Mouse (Mus musculus) MEL (cell line): ENCODE results near the gene Hnrnph3.

Experiments used
- CTCF ChIP-seq, 3 experiments: IDR thresholded peaks in 2 of 3; conservative IDR thresholded peaks in 1 of 3; 2 replicates each; pipeline ENCODE4 v1.5.1; 2011 to 2012; ENCODE audit warnings: low read length in 3 of 3, low read depth in 2 of 3, mild to moderate bottlenecking in 2 of 3, improper control_type of control experiment in 1 of 3, inconsistent platforms in 1 of 3, mixed read lengths in 1 of 3, moderate library complexity in 1 of 3; ENCODE audit not compliant: control insufficient read depth in 1 of 3, insufficient read depth in 1 of 3, poor library complexity in 1 of 3, severe bottlenecking in 1 of 3
- ETS1 ChIP-seq: IDR thresholded peaks from 2 replicates; pipeline ENCODE4 v1.6.1; 2012; ENCODE audit warnings: low read depth, mild to moderate bottlenecking, inconsistent platforms, low read length, improper control_type of control experiment, moderate library complexity
- MAZ ChIP-seq: IDR thresholded peaks from 2 replicates; pipeline ENCODE4 v1.6.1; 2012; ENCODE audit warnings: low read depth, mild to moderate bottlenecking, inconsistent platforms, low read length, improper control_type of control experiment
- POLR2A ChIP-seq, 2 experiments: IDR thresholded peaks; 2 replicates each; pipeline ENCODE4 v1.6.1; 2011 to 2012; ENCODE audit warnings: low read length in 2 of 2, mild to moderate bottlenecking in 2 of 2, control low read depth in 1 of 2, improper control_type of control experiment in 1 of 2, low read depth in 1 of 2, moderate library complexity in 1 of 2; ENCODE audit not compliant: control insufficient read depth in 1 of 2, insufficient read depth in 1 of 2, poor library complexity in 1 of 2
- RCOR1 ChIP-seq: IDR thresholded peaks from 2 replicates; pipeline ENCODE4 v1.6.1; 2012; ENCODE audit warnings: low read depth, mild to moderate bottlenecking, inconsistent platforms, low read length, improper control_type of control experiment
- SMC3 ChIP-seq: IDR thresholded peaks from 2 replicates; pipeline ENCODE4 v1.6.1; 2011; ENCODE audit warnings: low read depth, low read length, improper control_type of control experiment
- ZC3H11A ChIP-seq: IDR thresholded peaks from 2 replicates; pipeline ENCODE4 v1.6.1; 2012; ENCODE audit warnings: low read depth, mild to moderate bottlenecking, inconsistent platforms, low read length, improper control_type of control experiment

GRCm38 (mm10) chr10:62984495-62984894, 39.5 kb downstream of the Hnrnph3 start:
- no peak for TF ChIP-seq CTCF (IDR thresholded peaks at IDR 0.05 in 2 of 3, conservative IDR thresholded peaks at IDR 0.05 in 1 of 3; ENCODE audit: control insufficient read depth in 1 of 3, insufficient read depth in 1 of 3, low read depth in 2 of 3, low read length in 3 of 3, poor library complexity in 1 of 3, severe bottlenecking in 1 of 3)
- no peak for TF ChIP-seq ZC3H11A
- TF ChIP-seq SMC3 = no peak
- no peak for TF ChIP-seq ETS1
- TF ChIP-seq RCOR1 = no peak
- TF ChIP-seq MAZ = no peak
- no peak for TF ChIP-seq POLR2A (IDR thresholded peaks at IDR 0.05; ENCODE audit: control insufficient read depth in 1 of 2, insufficient read depth in 1 of 2, low read depth in 1 of 2, low read length in 2 of 2, poor library complexity in 1 of 2)
